Mouse (Mus musculus) lung, postnatal 0 days (tissue): ENCODE results near the gene Dnajc9.

Experiments
- CTCF ChIP-seq: IDR thresholded peaks from 2 replicates; pipeline ENCODE4 v1.5.1; 2016; ENCODE audit warnings: antibody characterized with exemption, mild to moderate bottlenecking
- EP300 ChIP-seq: IDR thresholded peaks from 2 replicates; pipeline ENCODE4 v1.6.1; 2016; ENCODE audit warnings: antibody characterized with exemption, mild to moderate bottlenecking, control low read depth

GRCm38 (mm10) chr14:20379753-20380430 lies 8.8 kb downstream of the Dnajc9 start:
- no peak for TF ChIP-seq EP300
- TF ChIP-seq CTCF: no peak
